Mouse (Mus musculus): Measurements from ENCODE around the gene Rimbp2. TPM values are rescaled to one million over a fixed set of nuclear protein-coding genes. Genes with fewer than 3 reads are reported as not detected.
"Not testable (repeated sequence)": the region's sequence is repeated elsewhere in the genome, so short reads cannot be mapped to it uniquely, and the experiment has no call there.

Rimbp2 gene
- polyA plus RNA-seq, 1 experiment: 116 TPM

- H3K27ac ChIP-seq (ENCODE audit: insufficient read depth, low read length): no peak overlapping the region
- H3K4me3 ChIP-seq (ENCODE audit: insufficient read depth, low read length): no peak overlapping the region
- no peaks in the 10 kb centered on the region for H3K4me1 ChIP-seq (ENCODE audit: control insufficient read depth, insufficient read depth, low read length)
- no peak for TF ChIP-seq POLR2A (IDR thresholded peaks at IDR 0.05; ENCODE audit: extremely low read depth, insufficient read depth, low read length)
- TF ChIP-seq CTCF (IDR thresholded peaks at IDR 0.05; ENCODE audit: extremely low read depth, insufficient read depth, low read length): peak; percentile 51
These were observed 23.0 kb upstream of the Rimbp2 start for GRCm38 (mm10) chr5:128976266-128976665.

- Histone ChIP-seq H3K4me1 (ENCODE audit: control insufficient read depth, insufficient read depth, low read length) (no peaks in the 10 kb centered on the region), H3K4me3 (ENCODE audit: insufficient read depth, low read length) (no peak overlapping the region), H3K27ac (ENCODE audit: insufficient read depth, low read length) (no peak overlapping the region)
- TF ChIP-seq POLR2A (IDR thresholded peaks at IDR 0.05; ENCODE audit: extremely low read depth, insufficient read depth, low read length) (no peak), CTCF (IDR thresholded peaks at IDR 0.05; ENCODE audit: extremely low read depth, insufficient read depth, low read length) (peak; percentile 67)
These were observed 18.0 kb upstream of the Rimbp2 start for GRCm38 (mm10) chr5:128971298-128971697.

GRCm38 (mm10) chr5:128970878-128971277 lies 17.6 kb upstream of the Rimbp2 start:
- H3K4me1 ChIP-seq (ENCODE audit: control insufficient read depth, insufficient read depth, low read length): no peaks in the 10 kb centered on the region
- no peak overlapping the region for H3K27ac ChIP-seq (ENCODE audit: insufficient read depth, low read length)
- H3K4me3 ChIP-seq (ENCODE audit: insufficient read depth, low read length): no peak overlapping the region
- TF ChIP-seq POLR2A (IDR thresholded peaks at IDR 0.05; ENCODE audit: extremely low read depth, insufficient read depth, low read length) (no peak), CTCF (IDR thresholded peaks at IDR 0.05; ENCODE audit: extremely low read depth, insufficient read depth, low read length) (no peak)

- H3K4me3 ChIP-seq (ENCODE audit: insufficient read depth, low read length): no peak overlapping the region
- H3K4me1 ChIP-seq (ENCODE audit: control insufficient read depth, insufficient read depth, low read length): no peaks in the 10 kb centered on the region
- H3K27ac ChIP-seq (ENCODE audit: insufficient read depth, low read length): no peak overlapping the region
- TF ChIP-seq CTCF (IDR thresholded peaks at IDR 0.05; ENCODE audit: extremely low read depth, insufficient read depth, low read length): peak; percentile 45
- no peak for TF ChIP-seq POLR2A (IDR thresholded peaks at IDR 0.05; ENCODE audit: extremely low read depth, insufficient read depth, low read length)
These were observed 11.1 kb upstream of the Rimbp2 start for GRCm38 (mm10) chr5:128964353-128964752.

GRCm38 (mm10) chr5:128958916-128959315 lies 5.6 kb upstream of the Rimbp2 start:
- no peaks in the 10 kb centered on the region for H3K4me1 ChIP-seq (ENCODE audit: control insufficient read depth, insufficient read depth, low read length)
- TF ChIP-seq CTCF (IDR thresholded peaks at IDR 0.05; ENCODE audit: extremely low read depth, insufficient read depth, low read length): no peak
- TF ChIP-seq POLR2A (IDR thresholded peaks at IDR 0.05; ENCODE audit: extremely low read depth, insufficient read depth, low read length): no peak
- no peak overlapping the region for H3K27ac ChIP-seq (ENCODE audit: insufficient read depth, low read length)
- no peak overlapping the region for H3K4me3 ChIP-seq (ENCODE audit: insufficient read depth, low read length)

GRCm38 (mm10) chr5:128954371-128954770 lies 1.1 kb upstream of the Rimbp2 start:
- peak; percentile 23; the same call in 1 of the 2 replicates for TF ChIP-seq CTCF (IDR thresholded peaks at IDR 0.05; ENCODE audit: extremely low read depth, insufficient read depth, low read length)
- not testable (repeated sequence) for H3K4me3 ChIP-seq (ENCODE audit: insufficient read depth, low read length); H3K4me1 ChIP-seq (ENCODE audit: control insufficient read depth, insufficient read depth, low read length); H3K27ac ChIP-seq (ENCODE audit: insufficient read depth, low read length)

GRCm38 (mm10) chr5:128952291-128953195 lies 743 bp downstream of the Rimbp2 start:
- H3K27ac ChIP-seq (ENCODE audit: insufficient read depth, low read length): peak overlapping the region; percentile 93
- no peaks in the 10 kb centered on the region for H3K4me1 ChIP-seq (ENCODE audit: control insufficient read depth, insufficient read depth, low read length)
- TF ChIP-seq POLR2A (IDR thresholded peaks at IDR 0.05; ENCODE audit: extremely low read depth, insufficient read depth, low read length): peak; percentile 17
- no peak for TF ChIP-seq CTCF (IDR thresholded peaks at IDR 0.05; ENCODE audit: extremely low read depth, insufficient read depth, low read length)
- H3K4me3 ChIP-seq (ENCODE audit: insufficient read depth, low read length): peak overlapping the region; percentile 80

- peak overlapping the region; percentile 80 for H3K4me3 ChIP-seq (ENCODE audit: insufficient read depth, low read length)
- TF ChIP-seq POLR2A (IDR thresholded peaks at IDR 0.05; ENCODE audit: extremely low read depth, insufficient read depth, low read length): no peak
- TF ChIP-seq CTCF (IDR thresholded peaks at IDR 0.05; ENCODE audit: extremely low read depth, insufficient read depth, low read length): no peak
- H3K27ac ChIP-seq (ENCODE audit: insufficient read depth, low read length): no peak overlapping the region
- H3K4me1 ChIP-seq (ENCODE audit: control insufficient read depth, insufficient read depth, low read length): no peaks in the 10 kb centered on the region
These were observed 1.8 kb downstream of the Rimbp2 start for GRCm38 (mm10) chr5:128951472-128951871.

- TF ChIP-seq CTCF (IDR thresholded peaks at IDR 0.05; ENCODE audit: extremely low read depth, insufficient read depth, low read length): peak; percentile 45
- TF ChIP-seq POLR2A (IDR thresholded peaks at IDR 0.05; ENCODE audit: extremely low read depth, insufficient read depth, low read length): no peak
- Histone ChIP-seq H3K4me3 (ENCODE audit: insufficient read depth, low read length) (no peak overlapping the region), H3K27ac (ENCODE audit: insufficient read depth, low read length) (no peak overlapping the region), H3K4me1 (ENCODE audit: control insufficient read depth, insufficient read depth, low read length) (no peaks in the 10 kb centered on the region)
These were observed 6.2 kb downstream of the Rimbp2 start for GRCm38 (mm10) chr5:128947093-128947492.

- no peak for TF ChIP-seq CTCF (IDR thresholded peaks at IDR 0.05; ENCODE audit: extremely low read depth, insufficient read depth, low read length)
- no peak for TF ChIP-seq POLR2A (IDR thresholded peaks at IDR 0.05; ENCODE audit: extremely low read depth, insufficient read depth, low read length)
- Histone ChIP-seq H3K4me3 (ENCODE audit: insufficient read depth, low read length) (no peak overlapping the region), H3K4me1 (ENCODE audit: control insufficient read depth, insufficient read depth, low read length) (0 out of 2 replicates have a peak, but pooled peaks cover 3% of the 10 kb centered on the region), H3K27ac (ENCODE audit: insufficient read depth, low read length) (no peak overlapping the region)
These were observed 12.8 kb downstream of the Rimbp2 start for GRCm38 (mm10) chr5:128940436-128940835.
